Mouse (Mus musculus) intestine, embryonic 14.5 days (tissue): ENCODE results near the gene Large1. TPM values are rescaled to one million over a fixed set of nuclear protein-coding genes. Genes with fewer than 3 reads are reported as not detected.

ENCODE experiments used
- microRNA-seq: library from miRNA; unstranded; fragments of <30 nt; microRNA quantifications from one replicate; pipeline ENCODE4, GENCODE M21; 2016
- polyA plus RNA-seq: library from polyadenylated mRNA; unstranded; fragments of >200 nt; fragmentation: Nextera tagmentation; extraction: Ambion mirVana; gene quantifications from 2 replicates; pipeline ENCODE4 v1.2.1, GENCODE M21; 2014

Gene Large1
- polyA plus RNA-seq, 1 experiment from 2014 or later = 14.6 TPM

Small RNA genes within 50 kb of the gene (microRNA-seq; reads per million reads assigned to microRNA genes)
- gene Mir28b = 0.51 reads per million
